Mouse (Mus musculus) thymus, adult 18-20 months (tissue): ENCODE results near the gene Txndc16.

ENCODE experiments used
- DNase-seq, 2 experiments: peaks; one replicate each; pipeline ENCODE4 v3.0.0; 2022; ENCODE audit warnings: mixed read lengths in 2 of 2

Txndc16 gene

DNA sequence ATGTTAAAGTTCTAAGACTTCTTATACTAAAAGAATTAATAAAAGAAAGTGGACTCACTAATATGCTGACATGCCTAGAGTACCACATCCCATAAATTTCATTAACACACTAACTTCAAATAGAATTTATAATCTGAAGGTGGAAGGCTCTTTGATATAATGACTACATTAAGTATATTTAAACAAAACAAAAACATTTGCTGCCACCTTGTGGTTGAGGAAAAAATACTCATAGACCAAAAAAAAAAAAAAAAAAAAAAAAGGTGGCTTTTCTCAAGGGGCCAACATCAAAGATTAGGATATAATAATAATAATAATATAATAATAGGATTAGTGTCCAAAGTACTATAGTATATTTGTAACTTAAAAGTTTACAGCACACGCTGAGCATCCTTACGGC, 66.9 kb downstream of the Txndc16 start:
- DNase-seq: no peak

DNA sequence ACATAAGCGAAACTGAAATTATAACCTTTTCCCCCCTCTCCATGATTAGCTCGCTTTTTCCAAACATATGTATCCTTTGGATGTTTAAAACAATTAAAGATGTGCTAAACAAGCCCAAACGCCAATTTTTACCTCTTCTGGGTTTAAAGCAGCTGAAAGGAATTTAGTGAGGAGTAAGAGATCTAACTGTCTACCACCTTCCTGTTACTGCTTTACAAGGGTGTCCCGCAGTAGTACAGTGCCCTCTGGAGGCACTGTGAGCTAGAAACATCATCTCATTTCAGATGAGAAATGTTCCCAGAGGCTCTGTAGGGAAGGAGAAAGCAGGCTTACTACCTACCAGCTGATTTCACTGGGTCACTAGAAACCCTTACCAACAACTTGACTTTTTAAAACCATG, 77.6 kb downstream of the Txndc16 start:
- no peak for DNase-seq

DNA sequence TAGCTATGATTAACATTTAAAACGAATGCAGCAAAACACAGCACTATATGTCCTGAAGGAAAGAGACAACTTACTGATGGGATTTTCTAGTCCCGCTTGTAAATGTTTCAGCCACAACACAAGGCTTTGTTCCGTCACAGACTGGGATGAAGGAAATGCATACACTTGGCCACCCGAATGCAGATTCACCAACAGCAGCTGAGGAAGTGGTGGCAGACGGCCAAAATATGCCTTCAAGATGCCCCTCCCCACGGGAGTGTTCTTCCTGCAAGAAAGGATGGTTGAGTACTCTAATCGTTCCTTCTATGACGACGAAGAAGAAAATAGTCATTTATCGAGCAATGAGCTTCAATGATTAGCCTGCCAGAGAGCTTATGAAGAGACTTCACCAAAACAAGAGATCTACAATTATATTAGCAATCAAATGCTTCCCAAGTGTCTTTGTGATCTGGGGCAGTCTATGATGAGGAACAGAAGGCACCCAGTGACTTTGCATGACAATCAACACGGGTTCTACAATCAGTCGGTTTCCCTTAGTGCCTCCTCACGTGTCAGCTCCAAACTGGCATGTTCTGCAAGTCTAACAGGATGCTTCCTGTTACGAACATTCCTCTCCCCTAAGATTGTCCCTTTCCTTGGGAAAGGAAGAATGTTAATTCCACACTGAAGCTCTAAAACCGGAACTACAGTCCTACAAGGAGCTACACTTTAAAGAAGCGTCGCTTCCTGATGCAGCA, 79.6 kb downstream of the Txndc16 start:
- DNase-seq: no peak

DNA sequence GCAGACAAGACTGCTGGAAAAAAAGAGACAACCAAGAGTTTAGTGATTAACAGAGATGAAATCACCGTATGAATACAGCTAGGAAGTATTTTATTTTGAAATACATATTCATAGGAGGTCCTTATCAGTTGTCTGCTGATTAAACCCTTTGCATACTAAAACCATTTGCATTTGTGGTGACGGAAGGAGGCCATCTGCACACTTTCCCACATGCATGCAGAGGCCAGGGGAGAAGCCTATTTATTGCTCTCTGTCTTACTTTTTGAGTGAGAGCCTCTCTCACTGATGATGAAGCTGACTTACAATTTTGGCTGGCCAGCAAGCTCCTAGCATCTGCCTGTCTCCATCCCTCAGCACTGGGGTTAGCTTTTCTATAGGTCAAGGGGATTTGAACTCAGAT, 84.2 kb downstream of the Txndc16 start:
- no peak for DNase-seq

DNA sequence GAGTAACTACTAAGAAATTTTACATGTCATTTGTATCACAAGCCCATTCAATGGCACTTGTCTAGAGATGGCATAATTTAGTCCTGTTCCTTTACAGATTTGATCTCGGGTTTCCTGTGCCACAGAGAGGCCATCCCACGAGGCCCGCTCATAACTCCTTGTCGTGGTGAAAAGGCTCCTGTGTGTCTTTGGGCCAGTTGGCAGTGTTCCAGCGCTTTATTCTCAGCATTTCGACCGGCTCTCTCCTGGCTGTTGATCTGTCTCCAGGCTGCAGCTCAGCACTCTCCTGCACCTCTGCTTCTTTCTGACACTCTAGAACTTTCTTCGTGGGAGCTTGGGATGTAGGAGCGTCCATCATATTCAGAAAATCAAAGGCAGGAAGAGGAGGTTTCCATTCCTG, 84.6 kb downstream of the Txndc16 start:
- DNase-seq: no peak

DNA sequence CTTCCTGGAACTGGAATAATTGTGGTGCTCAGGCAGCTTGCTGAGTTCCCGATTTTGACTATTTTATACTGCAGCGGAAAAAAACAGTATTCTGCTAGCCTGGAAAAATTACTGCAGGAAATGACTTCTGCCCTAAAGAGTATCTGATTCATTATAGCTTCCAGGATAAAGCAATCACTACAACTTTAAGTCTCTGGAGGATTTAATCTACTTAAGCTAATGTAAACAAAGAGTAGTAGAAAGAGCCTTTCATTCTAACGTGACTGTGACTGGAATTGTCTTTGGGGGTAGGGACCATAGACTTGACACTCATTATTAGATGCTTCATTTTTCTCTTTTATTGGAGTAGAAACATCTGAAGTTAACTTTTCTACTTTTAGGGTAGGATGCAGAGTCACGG, 101.8 kb downstream of the Txndc16 start:
- DNase-seq: no peak

DNA sequence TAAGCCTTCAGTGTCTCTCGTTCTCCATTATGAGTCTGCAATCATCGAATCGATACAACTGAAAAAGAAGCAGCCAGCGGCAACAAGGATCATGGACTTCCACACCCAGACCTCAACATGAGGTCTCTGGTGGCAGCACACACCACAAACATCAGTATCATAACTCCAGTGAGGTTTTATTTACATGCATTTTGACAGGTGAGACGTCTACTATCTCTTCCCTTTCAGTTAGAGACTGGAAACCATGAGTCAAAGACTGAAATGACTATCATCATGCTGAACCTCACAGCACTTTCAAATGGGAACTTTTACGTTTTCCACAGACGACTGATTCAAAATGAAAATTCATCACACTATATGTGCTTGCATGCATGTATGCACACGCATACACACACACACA, 117.9 kb downstream of the Txndc16 start:
- DNase-seq: no peak

DNA sequence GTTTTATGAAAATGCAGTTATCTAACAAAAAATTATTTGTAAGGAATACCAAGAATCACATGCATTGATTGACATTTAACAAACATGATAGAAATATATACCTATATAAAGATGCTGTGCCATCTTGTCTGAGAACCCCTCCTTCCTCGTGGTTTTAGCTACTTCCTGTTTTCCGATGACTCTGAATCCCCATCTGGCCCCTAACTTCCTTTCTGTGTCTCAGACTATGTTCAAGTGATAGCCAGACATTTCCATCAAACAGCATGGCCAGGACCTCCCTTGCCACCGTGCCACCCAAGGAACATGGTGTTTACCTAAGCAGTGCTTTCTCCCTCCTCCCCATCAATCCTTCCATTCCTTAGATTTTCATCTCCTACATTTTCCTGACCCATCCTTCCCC, 127.8 kb downstream of the Txndc16 start:
- no peak for DNase-seq

DNA sequence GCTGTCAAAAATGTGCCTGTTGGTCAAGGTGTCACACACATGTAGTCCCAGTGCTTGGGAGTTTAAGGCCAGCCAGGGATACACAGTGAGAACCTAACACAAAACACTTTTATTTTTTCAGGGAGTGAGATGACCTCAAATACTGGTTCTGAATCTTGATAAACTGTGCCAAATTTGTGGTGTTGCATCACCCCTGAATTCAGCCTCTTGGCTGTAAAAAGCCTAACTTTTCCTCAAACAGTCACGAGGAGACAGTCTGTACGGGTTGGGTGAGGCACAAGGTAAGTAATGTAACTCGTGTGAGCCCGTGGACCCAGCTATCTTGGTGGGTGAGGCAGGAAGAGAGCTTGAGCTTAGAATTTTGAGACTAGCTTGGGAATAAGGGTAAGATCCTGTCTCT, 130.1 kb downstream of the Txndc16 start:
- no peak for DNase-seq

DNA sequence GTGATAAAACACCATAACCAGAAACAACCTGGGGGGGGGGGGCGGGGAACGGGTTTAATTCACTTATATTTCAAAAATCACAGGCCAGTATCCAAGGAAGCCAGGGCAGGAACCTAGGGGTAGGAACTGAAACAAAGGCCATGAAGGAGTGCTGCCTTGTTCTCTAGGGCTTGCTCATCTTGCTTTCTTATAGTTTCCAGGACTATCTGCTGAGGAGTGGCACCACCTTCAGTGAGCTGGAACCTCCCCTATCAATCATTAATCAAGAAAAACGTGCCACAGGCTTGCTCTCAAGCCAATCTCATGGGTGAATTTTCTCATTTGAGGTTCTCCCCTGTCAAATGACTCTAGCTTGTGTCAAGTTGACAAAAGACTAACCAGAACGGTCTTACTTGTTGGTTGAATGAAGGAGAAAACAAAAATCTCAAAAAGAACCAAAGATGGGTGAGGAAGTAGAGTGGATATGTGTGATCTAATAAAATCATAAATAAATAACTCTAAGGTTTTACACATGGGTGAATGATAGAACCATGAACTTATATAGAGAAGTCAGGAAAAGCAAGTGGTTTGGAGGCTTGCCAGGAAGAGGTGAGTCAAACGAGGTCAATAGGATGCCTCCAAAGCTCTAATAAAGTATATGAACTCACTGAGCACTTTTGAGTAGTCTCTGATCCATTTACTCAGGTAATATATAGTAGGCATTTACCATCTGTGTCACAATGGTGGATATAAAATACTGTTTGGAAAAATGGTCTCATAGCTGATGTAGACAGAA, 134.3 kb downstream of the Txndc16 start:
- DNase-seq: no peak

DNA sequence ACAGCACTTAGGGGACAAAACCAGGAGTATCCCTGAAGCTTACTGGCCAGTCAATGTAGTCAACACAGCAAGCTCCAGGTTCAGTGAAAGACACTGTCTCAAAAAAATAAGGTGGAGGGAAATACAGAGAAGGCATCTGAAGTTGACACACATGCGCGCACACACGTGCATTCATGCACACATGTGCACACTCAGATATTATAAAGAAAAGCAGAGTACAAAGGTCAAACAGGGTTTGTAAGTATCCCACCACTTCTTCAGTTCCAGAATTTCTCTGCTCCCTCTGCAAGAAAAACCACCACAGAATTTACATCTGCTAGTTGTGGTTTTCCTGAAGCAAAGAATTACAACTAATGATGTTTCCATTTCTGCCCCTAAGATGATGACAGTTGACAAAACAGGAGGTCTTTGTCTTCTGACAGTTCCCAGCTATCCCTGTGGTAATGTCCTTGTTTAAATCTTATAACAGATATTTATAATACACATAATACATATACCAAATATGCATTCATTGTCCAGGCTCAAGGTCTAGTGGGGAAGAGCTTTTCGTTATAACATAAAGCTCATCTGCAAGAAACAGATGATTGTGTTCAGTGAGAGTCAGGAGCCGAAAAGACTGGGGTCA, 135.4 kb downstream of the Txndc16 start:
- no peak for DNase-seq

DNA sequence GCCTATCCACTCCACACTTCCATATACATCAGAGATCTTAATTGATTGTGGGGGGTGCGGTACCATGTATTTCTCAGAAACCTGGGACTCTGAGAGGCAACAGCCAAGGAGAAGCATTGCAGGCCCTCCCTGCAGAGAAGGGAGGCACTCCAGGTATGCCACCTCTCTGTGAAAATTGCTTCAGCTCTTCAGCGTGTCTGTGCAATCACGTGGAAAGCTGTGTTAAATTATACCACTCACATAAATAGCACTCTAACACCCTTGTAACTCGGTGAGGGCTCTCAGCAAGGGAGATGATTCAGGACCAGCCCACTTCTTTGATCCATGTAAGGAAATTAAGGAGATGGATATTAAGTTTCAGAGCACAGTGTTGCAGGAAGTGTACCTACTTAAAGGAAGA, 136.6 kb downstream of the Txndc16 start:
- DNase-seq: no peak
